Mouse (Mus musculus) central nervous system, embryonic 11.5 days (tissue): Measurements from ENCODE around the gene Smok3a. TPM values are rescaled to one million over a fixed set of nuclear protein-coding genes. Genes with fewer than 3 reads are reported as not detected.

ENCODE experiments used
- polyA plus RNA-seq: library from polyadenylated mRNA; depleted of rRNA; stranded (reverse); fragments of >200 nt; gene quantifications from 2 replicates; pipeline ENCODE4 v1.2.3, GENCODE M21; 2012; rRNA removed

Smok3a gene
- polyA plus RNA-seq, result not detected in 2 replicates

DNA sequence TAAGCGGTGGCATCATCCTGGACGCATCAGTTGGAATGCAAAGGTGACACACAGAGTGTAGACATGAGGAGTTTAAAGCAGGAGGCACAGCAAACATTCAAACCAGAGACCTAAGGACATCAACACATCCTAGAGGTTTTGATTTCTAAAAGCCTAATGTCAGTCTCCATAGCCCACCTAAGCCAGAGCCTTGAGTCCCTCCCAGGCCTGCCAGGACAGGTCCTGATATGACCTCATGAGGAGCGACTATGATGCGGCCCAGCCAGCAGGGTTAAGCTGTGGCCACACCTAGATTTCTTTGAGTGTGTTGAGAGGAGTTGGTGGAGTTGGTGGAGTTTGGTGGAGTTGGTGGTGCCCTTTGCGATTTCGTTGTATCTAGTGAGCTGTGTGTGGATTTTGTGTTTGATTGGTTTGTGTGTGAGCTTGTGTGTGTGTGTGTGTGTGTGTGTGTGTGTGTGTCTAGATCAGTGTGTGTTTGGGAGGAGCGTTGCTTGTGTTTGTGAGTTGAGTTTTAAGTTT lies at the start of gene Smok3a, which contains the start of gene Smok3b:
Gene Smok3a, plus strand, starts transcription at position 301 of the 519 bp plus-strand sequence.
Gene Smok3b, plus strand, starts transcription at position 469 of the 519 bp plus-strand sequence.

DNA sequence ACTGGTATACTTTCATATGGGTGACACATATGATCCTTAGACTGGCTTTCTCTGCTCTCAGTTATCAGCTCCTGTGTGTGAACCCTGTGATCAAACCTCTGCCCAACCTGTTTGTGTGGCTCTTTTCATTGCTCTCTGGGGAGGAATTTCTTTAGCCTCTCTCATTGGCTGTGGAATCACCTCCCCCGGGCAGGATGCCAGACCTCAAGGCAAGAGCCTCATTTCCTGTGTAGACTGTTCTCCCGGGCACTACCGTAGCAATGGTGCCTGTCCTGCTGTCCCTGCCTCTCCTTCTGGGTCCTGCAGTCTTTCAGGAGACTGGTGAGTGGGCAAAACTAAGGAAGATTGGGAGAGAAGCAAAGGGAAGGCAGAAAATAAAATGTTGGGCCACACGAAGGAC lies 39.8 kb upstream of the Smok3a start, which contains the start of gene Azgp1:
Gene Azgp1, plus strand, starts transcription at position 221 of the 400 bp plus-strand sequence.

GRCm38 (mm10) chr5:138052894-138053293 lies 31.8 kb downstream of the Smok3a start, which contains the start of gene Smok3c:
Gene Smok3c, plus strand, starts transcription at chr5:138053194.

Other genes starting within 250 kb of the Smok3a start
- gene Ppp1r35, start 242.4 kb upstream of the Smok3a start, polyA plus RNA-seq, result 45.8 and 159 TPM in 2 replicates
- 35.3 and 36.9 TPM in 2 replicates for gene Mepce, start 233.6 kb upstream of the Smok3a start, polyA plus RNA-seq
- gene Zcwpw1, start 233.5 kb upstream of the Smok3a start, polyA plus RNA-seq, result 18.1 and 26.0 TPM in 2 replicates
- gene Pilra, start 185.0 kb upstream of the Smok3a start, polyA plus RNA-seq, result 0.27 and 0.35 TPM in 2 replicates
- 0.02 and 0.12 TPM in 2 replicates for gene Pilrb1, start 163.2 kb upstream of the Smok3a start, polyA plus RNA-seq
- gene Pilrb2, start 149.4 kb upstream of the Smok3a start, polyA plus RNA-seq, result 0.09 and 0.24 TPM in 2 replicates
- gene Cyp3a13, start 99.6 kb upstream of the Smok3a start, polyA plus RNA-seq, result 0.02 and 0.08 TPM in 2 replicates
- 0.10 and 0.37 TPM in 2 replicates for gene Gjc3, start 58.2 kb upstream of the Smok3a start, polyA plus RNA-seq
- not detected in 2 replicates for gene Azgp1, start 39.7 kb upstream of the Smok3a start, polyA plus RNA-seq
- gene Smok3b, start 168 bp downstream of the Smok3a start, polyA plus RNA-seq, result not detected in 2 replicates
- not detected in 2 replicates for gene Smok3c, start 31.9 kb downstream of the Smok3a start, polyA plus RNA-seq
- gene Zkscan1, start 63.8 kb downstream of the Smok3a start, polyA plus RNA-seq, result 16.0 and 21.4 TPM in 2 replicates
- gene Zscan21, start 95.6 kb downstream of the Smok3a start, polyA plus RNA-seq, result 60.7 and 72.1 TPM in 2 replicates
- gene Zfp113, start 134.5 kb downstream of the Smok3a start, polyA plus RNA-seq, result 15.0 and 20.4 TPM in 2 replicates
- gene Cops6, start 139.8 kb downstream of the Smok3a start, polyA plus RNA-seq, result 98.2 and 167 TPM in 2 replicates
- 50.7 and 67.8 TPM in 2 replicates for gene Ap4m1, start 150.7 kb downstream of the Smok3a start, polyA plus RNA-seq
- gene Mcm7, start 151.2 kb downstream of the Smok3a start, polyA plus RNA-seq, result 257 and 285 TPM in 2 replicates
- 79.7 and 99.7 TPM in 2 replicates for gene Taf6, start 166.2 kb downstream of the Smok3a start, polyA plus RNA-seq
- gene Cnpy4, start 166.2 kb downstream of the Smok3a start, polyA plus RNA-seq, result 53.3 and 94.0 TPM in 2 replicates
- gene Mblac1, start 173.1 kb downstream of the Smok3a start, polyA plus RNA-seq, result 7.2 and 12.9 TPM in 2 replicates
- gene Nxpe5, start 204.6 kb downstream of the Smok3a start, polyA plus RNA-seq, result not detected in 2 replicates
- gene Lamtor4, start 234.2 kb downstream of the Smok3a start, polyA plus RNA-seq, result 73.2 and 79.4 TPM in 2 replicates
- gene BC037034, start 242.8 kb downstream of the Smok3a start, polyA plus RNA-seq, result 72.1 and 73.9 TPM in 2 replicates